Mouse (Mus musculus) kidney, adult 2 months (tissue): ENCODE data around the gene Gm27021.

Experiments
- CTCF ChIP-seq: fragments of 200-500 bp; conservative IDR thresholded peaks from 2 replicates; pipeline ENCODE4 v1.5.1; 2011; ENCODE audit warnings: low read depth, mild to moderate bottlenecking, control low read depth, low read length, moderate library complexity, mixed read lengths; ENCODE audit not compliant: insufficient read depth, insufficient read length
- POLR2A ChIP-seq: fragments of 200-500 bp; IDR thresholded peaks from one replicate; pipeline ENCODE4 v1.6.1; 2011; ENCODE audit warnings: low read depth, low read length, control low read depth

- TF ChIP-seq POLR2A (no peak), CTCF (no peak)
Measured at GRCm38 (mm10) chr8:120571561-120571960, 96.3 kb downstream of the Gm27021 start.
